Mouse (Mus musculus) stomach, postnatal 0 days (tissue): ENCODE data around the gene Crybb2. TPM values are rescaled to one million over a fixed set of nuclear protein-coding genes. Genes with fewer than 3 reads are reported as not detected.

Experiments
- ATAC-seq: fragments of 200-750 bp; cut with Nextera tagmentation; 2 replicates; pipeline ENCODE4 v1.8.0; 2017; ENCODE audit not compliant: low FRiP score, low TSS enrichment
- DNase-seq: peaks from one replicate; pipeline ENCODE4 v3.0.0-alpha.2; 2016; ENCODE audit warnings: low spot score
- H3K27ac ChIP-seq: fragments of 300-500 bp; sonication (generic); replicated peaks from 2 replicates; pipeline ENCODE4 v1.5.1; 2014; ENCODE audit warnings: mild to moderate bottlenecking, control low read depth
- H3K27me3 ChIP-seq: fragments of 300-500 bp; sonication (generic); 2 replicates; pipeline ENCODE4 v1.6.1; 2014; ENCODE audit warnings: low read length; ENCODE audit not compliant: control insufficient read depth, insufficient read depth
- H3K36me3 ChIP-seq: fragments of 300-500 bp; sonication (generic); 2 replicates; pipeline ENCODE4 v1.6.1; 2014; ENCODE audit warnings: low read length, mixed read lengths; ENCODE audit not compliant: control insufficient read depth, insufficient read depth
- H3K4me1 ChIP-seq: fragments of 300-500 bp; sonication (generic); replicated peaks from 2 replicates; pipeline ENCODE4 v1.6.1; 2014; ENCODE audit warnings: antibody characterized with exemption; ENCODE audit not compliant: control insufficient read depth, insufficient read depth
- H3K4me2 ChIP-seq: fragments of 300-500 bp; sonication (generic); replicated peaks from 2 replicates; pipeline ENCODE4 v1.6.1; 2014; ENCODE audit warnings: low read depth, mild to moderate bottlenecking, control low read depth, moderate library complexity
- H3K4me3 ChIP-seq: fragments of 300-500 bp; sonication (generic); 2 replicates; pipeline ENCODE4 v1.5.1; 2014; ENCODE audit warnings: low read depth, low read length, control low read depth
- H3K9ac ChIP-seq: fragments of 300-500 bp; sonication (generic); 2 replicates; pipeline ENCODE4 v1.6.1; 2014; ENCODE audit warnings: mild to moderate bottlenecking, low read length, control low read depth, mixed read lengths
- H3K9me3 ChIP-seq: fragments of 300-500 bp; sonication (generic); 2 replicates; pipeline ENCODE4 v1.6.1; 2016; ENCODE audit warnings: low read length; ENCODE audit not compliant: control insufficient read depth
- CTCF ChIP-seq: IDR thresholded peaks from 2 replicates; pipeline ENCODE4 v1.5.1; 2016; ENCODE audit warnings: antibody characterized with exemption, low read depth, mild to moderate bottlenecking, moderate library complexity
- EP300 ChIP-seq: optimal IDR thresholded peaks from 2 replicates; pipeline ENCODE3; 2016; ENCODE audit warnings: antibody characterized with exemption
- WGBS: fragments of 180-500 bp; shearing (Covaris S2); extraction: QIAGEN DNeasy Blood & Tissue Kit; methylation state at CpG from one replicate; pipeline ENCODE4 v1.1.7; 2014; 5-methylcytosine and 5-hydroxymethylcytosine counted together
- polyA plus RNA-seq: library from polyadenylated mRNA; unstranded; fragments of >200 nt; fragmentation: Nextera tagmentation; extraction: Ambion mirVana; gene quantifications from 2 replicates; pipeline ENCODE4 v1.2.1, GENCODE M21; 2015

Gene Crybb2
- polyA plus RNA-seq, 1 experiment from 2014 or later = not detected

DNA sequence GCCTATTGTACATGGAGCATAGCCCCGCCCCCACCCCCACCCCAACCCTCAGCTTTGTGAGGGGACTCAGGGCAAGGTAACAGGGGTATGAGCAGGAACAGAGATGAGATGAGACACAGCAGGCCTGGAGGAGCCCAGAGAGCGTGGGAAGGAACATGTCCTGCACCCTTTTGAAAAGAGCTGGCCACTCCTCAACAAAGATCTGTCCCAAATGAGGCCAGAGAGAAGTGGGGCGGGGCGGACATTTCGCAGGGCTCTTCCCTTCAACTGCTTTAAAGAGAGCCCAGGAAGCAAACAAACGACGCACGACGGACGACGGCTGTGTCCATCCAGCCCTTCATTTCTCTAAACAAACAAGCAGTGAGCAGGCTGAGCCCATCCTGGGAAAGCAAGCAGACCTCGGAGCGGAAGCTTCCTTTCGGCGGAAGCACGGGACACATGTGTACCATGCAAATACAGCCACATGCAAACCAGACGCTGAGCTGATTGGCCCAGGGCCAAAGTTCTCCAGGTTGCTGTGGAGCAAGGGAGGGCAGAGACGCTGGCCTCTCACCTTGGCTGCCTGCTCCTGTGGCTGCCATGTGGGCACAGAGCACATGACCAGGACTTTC is 45.7 kb downstream of the Crybb2 start:
- H3K27ac ChIP-seq = peak overlapping the region; percentile 80
- DNase-seq (peak; percentile 95), ATAC-seq (peak; percentile 96)
- H3K4me3 ChIP-seq = peak overlapping the region; percentile 16; the same call in 1 of the 2 replicates
- H3K9me3 ChIP-seq = no peaks in the 10 kb centered on the region
- H3K27me3 ChIP-seq = no peaks in the 10 kb centered on the region
- no peaks in the 10 kb centered on the region for H3K4me1 ChIP-seq
- no peak overlapping the region; the same call in 1 of the 2 replicates for H3K9ac ChIP-seq
- WGBS = 7% methylated on average over 18 of the region's 18 CpGs
- no peaks in the 10 kb centered on the region for H3K36me3 ChIP-seq
- TF ChIP-seq CTCF = no peak
- no peak for TF ChIP-seq EP300
- H3K4me2 ChIP-seq = peak overlapping the region; percentile 32; the same call in 1 of the 2 replicates

DNA sequence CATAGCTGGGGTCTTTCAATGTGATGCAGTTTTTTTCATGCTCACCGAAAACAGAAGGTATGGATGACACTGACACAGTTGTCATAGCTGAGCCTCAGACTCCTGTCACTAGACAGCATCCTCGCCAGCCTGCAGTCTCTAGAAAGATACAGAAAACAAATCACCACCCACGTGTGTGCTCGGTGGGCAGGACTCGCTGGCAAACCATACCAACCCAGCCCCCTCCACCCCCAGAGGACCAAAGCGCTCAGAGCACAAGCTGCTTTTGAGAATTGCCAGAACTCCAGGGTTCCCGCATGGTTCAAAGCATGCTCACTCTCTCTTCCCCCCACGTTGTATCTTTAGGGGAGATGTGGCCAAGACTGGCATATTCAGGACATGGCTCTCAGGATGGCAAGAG is 51.7 kb downstream of the Crybb2 start:
- no peak overlapping the region for H3K27ac ChIP-seq
- peaks cover 6% of the 10 kb centered on the region; the same call in 1 of the 2 replicates for H3K4me1 ChIP-seq
- no peaks in the 10 kb centered on the region for H3K9me3 ChIP-seq
- TF ChIP-seq CTCF (no peak), EP300 (no peak)
- no peak overlapping the region for H3K4me2 ChIP-seq
- 51% methylated on average over 8 of the region's 8 CpGs for WGBS
- no peak for DNase-seq
- no peaks in the 10 kb centered on the region for H3K36me3 ChIP-seq
- H3K27me3 ChIP-seq = no peaks in the 10 kb centered on the region
- H3K9ac ChIP-seq = no peak overlapping the region
- no peak overlapping the region for H3K4me3 ChIP-seq
- no peak for ATAC-seq

- Histone ChIP-seq H3K4me1 (peaks cover 6% of the 10 kb centered on the region; the same call in 1 of the 2 replicates), H3K9ac (no peak overlapping the region), H3K36me3 (no peaks in the 10 kb centered on the region), H3K4me3 (no peak overlapping the region), H3K27ac (no peak overlapping the region), H3K27me3 (no peaks in the 10 kb centered on the region), H3K4me2 (no peak overlapping the region), H3K9me3 (no peaks in the 10 kb centered on the region)
- ATAC-seq (no peak), DNase-seq (no peak)
- TF ChIP-seq EP300 = no peak
- TF ChIP-seq CTCF = no peak
- 89% methylated on average over 1 of the region's 1 CpGs for WGBS
These were observed 52.9 kb downstream of the Crybb2 start for GRCm38 (mm10) chr5:113017004-113017403.

- Histone ChIP-seq H3K4me1 (peaks cover 6% of the 10 kb centered on the region; the same call in 1 of the 2 replicates), H3K4me3 (peak within 1 kb of the TSS; percentile 61), H3K9me3 (no peaks in the 10 kb centered on the region), H3K36me3 (no peaks in the 10 kb centered on the region), H3K4me2 (peak within 1 kb of the TSS; percentile 78), H3K27ac (peak within 1 kb of the TSS; percentile 79), H3K9ac (peak within 1 kb of the TSS; percentile 79), H3K27me3 (no peaks in the 10 kb centered on the region)
- 4% methylated on average over 38 of the region's 52 CpGs for WGBS
- ATAC-seq = peak; percentile 85
- peak; percentile 4; the same call in 1 of the 2 replicates for TF ChIP-seq CTCF
- no peak for TF ChIP-seq EP300
- DNase-seq = peak; percentile 75
These were observed 54.5 kb downstream of the Crybb2 start, which contains the start of gene Grk3 for GRCm38 (mm10) chr5:113015236-113016061. Grk3 (minus strand) TSS chr5:113015791.

GRCm38 (mm10) chr5:113014808-113015235 is 55.1 kb downstream of the Crybb2 start:
- Histone ChIP-seq H3K9me3 (no peaks in the 10 kb centered on the region), H3K36me3 (no peaks in the 10 kb centered on the region), H3K4me1 (peaks cover 6% of the 10 kb centered on the region; the same call in 1 of the 2 replicates), H3K27ac (peak overlapping the region; percentile 79), H3K9ac (peak overlapping the region; percentile 79), H3K4me3 (peak overlapping the region; percentile 61), H3K4me2 (peak overlapping the region; percentile 78), H3K27me3 (no peaks in the 10 kb centered on the region)
- ATAC-seq (peak; percentile 33), DNase-seq (peak; percentile 65)
- WGBS = 1% methylated on average over 12 of the region's 14 CpGs
- no peak for TF ChIP-seq CTCF
- TF ChIP-seq EP300 = no peak
